Mouse (Mus musculus): Measurements from ENCODE around the gene Mgat1.

GRCm38 (mm10) chr11:49213505-49213904 lies 30.5 kb upstream of the Mgat1 start:
- TF ChIP-seq CTCF (conservative IDR thresholded peaks at IDR 0.05; ENCODE audit: low read length) (no peak), NANOG (IDR thresholded peaks at IDR 0.05; ENCODE audit: borderline replicate concordance, low read length) (no peak), POU5F1 (IDR thresholded peaks at IDR 0.05; ENCODE audit: borderline replicate concordance, low read length) (no peak)
